Mouse (Mus musculus) erythroid progenitor cell, adult 5-6 weeks (primary cell): ENCODE results near the gene Trpc4ap. TPM values are rescaled to one million over a fixed set of nuclear protein-coding genes. Genes with fewer than 3 reads are reported as not detected.

ENCODE experiments used
- ATAC-seq: replicated peaks from 2 replicates; pipeline ENCODE4 v1.8.0; 2016; ENCODE audit warnings: moderate number of reproducible peaks, mild to moderate bottlenecking, moderate TSS enrichment, inconsistent platforms; ENCODE audit not compliant: poor library complexity, low FRiP score, severe bottlenecking
- total RNA-seq, 2 experiments: library from RNA; stranded (forward) in 1 of 2; stranded (reverse) in 1 of 2; fragments of 150-400 nt in 1 of 2; fragments of 186-747, 209-891 nt in 1 of 2; gene quantifications; 2 replicates each; pipeline versions ENCODE4 v1.2.3 to v1.2.4; 2015 to 2017; ENCODE audit warnings: low replicate concordance in 2 of 2

The Trpc4ap gene
- total RNA-seq, 2 experiments from 2014 or later, result 19.7 to 35.6 TPM

DNA sequence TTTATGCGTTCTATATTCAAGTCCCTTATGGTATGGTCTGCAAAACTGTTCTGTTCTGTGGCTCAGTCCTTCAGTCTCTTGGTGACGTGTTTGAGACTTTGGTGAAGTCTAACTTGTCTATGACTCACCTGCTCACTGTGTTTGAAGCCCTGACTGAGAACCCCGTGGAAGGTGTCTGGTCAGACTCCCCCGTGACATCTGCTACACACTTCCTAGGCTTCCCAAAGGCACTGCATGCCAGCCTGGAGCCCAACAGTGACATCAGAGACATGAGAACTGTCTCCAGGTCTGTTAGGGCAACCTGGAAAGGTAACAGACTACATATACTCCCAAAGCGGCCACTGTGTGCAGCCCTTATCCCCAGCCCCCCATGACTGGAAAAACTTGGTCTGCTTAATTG is 39.6 kb downstream of the Trpc4ap start:
- ATAC-seq, result no peak

DNA sequence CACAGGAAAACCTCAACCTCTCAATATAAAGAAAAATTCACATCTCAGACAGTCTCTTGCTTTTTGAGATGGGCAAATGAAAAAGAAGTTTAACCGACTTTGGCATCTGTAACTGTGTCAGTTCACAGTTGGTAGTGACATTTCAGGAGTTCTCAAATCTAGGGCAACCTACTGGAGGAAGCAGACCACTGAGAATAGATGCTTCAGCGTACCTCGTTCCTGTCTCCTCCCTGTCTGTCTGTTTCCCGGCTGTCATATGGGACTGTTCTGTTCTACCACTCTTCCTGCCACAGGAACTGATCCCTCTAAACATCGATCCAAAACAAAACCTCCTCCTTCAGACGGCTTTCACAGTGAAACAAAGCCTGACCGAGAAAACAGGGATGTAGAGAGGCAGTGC is 46.4 kb downstream of the Trpc4ap start:
- no peak for ATAC-seq

DNA sequence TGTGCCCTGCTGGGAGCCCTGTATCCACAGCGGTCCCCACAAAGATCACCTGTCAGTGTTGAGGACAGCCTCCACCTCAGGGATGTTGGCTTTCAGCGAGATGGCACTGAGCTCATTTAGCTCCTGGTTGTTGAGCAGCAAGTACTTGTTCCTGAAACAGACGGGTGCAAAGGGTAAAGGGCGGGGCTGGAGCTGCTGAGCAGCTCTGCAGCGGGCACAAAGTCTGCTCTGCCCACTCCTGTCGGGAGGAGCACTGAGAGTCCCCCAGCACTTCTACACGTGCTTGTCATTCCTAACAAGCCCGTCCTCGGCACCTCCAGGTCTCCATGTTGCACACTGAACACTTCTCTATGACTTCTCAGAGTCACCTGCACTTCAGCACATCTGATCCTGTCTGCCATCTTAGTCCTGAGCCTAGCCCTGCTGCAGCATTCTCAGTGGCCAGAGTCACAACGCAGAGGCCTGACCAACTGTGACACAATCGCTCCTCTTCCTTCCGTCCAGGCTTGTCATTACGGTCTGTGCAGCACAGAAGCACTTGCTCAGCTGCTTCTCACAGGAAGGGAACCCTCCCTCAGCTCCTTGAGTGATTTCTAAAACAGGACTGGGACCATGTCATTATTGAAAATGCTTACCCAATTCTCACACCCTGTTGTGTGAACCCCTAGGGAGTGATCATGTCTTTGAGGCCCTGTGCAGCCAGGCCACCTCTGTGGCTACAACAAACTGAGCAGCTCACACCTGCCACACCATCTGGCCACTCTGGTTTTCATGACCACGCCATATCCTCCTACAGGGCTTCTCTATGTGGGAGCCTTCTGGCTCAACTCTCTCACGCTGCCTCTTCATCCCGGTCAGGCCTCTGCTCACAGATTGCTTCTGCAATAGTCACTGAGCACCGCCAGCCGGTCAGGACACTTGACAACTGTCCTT is 50.4 kb downstream of the Trpc4ap start:
- ATAC-seq, result no peak

DNA sequence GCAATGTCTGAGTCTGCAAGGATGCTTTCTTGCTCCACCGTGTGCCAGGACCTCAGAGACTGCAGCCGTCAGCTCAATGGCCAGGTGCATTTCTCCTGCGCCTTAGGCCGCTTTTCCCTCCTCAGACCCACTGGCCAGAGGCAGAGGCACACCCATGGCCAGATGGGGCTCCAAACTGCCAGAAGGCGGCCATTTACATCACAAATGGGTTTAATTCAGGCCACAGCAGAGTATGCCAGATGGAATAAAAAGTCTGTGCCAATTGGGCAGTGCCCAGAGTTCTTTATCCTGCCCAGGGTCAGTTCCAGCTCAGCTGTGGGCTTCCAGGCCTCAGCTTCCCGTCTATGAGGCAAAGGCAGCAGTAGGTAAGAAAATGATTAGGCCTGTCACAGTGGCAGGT is 51.5 kb downstream of the Trpc4ap start:
- ATAC-seq, result no peak

DNA sequence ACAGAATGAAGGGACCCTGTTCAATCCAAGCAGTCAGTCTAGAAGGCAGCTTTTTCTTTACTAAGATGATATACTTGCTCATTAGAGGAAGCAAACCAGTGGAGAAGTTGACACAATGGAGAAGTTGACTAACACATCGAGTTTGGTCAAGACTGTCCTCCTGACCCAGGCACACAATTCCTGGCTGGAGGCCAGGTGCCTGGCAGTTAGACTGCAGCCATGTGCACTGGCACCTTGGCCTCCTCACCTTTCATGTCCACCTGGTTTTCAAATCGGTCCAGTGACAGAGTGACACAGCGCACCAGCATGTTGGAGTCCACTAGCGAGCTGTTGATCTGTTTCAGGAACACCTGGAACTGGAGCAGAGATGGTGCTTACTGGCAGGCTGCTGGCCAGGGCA is 54.8 kb downstream of the Trpc4ap start:
- ATAC-seq, result no peak

DNA sequence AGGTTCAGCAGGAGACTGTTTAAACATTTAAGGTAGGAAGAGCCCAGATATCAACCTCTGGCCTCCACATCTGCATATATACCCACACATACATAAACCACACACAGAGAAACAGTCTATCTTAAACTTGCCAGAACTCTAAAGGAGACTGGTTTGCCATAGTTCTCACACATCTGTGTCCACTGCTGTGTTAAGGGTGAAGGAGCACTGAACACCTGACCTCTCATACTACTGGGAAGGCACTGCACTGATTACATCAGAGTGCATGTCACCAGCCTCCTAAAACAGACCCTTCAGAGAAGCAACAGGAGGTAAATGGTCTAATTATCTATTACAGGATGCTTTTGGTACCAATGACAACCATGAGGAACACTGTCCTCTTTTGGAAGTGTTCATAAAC is 55.3 kb downstream of the Trpc4ap start:
- no peak for ATAC-seq

DNA sequence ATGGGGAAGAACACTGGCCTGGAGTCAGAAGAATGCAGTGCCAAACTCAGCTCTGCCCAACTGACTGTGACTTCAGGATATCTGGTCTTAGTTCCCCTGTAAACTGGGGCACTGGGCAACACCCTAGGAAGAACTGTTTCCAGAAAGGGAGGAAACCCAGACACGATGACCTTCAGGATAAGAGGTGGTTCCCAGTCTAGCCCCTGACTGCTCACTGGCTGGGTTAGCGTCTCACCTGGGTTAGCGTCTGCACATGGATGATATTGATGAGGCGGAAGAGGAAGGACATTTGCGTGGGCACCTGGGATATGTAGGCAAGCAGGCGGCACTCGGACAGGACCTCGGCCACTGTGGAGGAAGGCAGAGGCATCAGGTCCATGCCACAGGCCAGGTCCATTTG is 56.2 kb downstream of the Trpc4ap start:
- ATAC-seq, result no peak

DNA sequence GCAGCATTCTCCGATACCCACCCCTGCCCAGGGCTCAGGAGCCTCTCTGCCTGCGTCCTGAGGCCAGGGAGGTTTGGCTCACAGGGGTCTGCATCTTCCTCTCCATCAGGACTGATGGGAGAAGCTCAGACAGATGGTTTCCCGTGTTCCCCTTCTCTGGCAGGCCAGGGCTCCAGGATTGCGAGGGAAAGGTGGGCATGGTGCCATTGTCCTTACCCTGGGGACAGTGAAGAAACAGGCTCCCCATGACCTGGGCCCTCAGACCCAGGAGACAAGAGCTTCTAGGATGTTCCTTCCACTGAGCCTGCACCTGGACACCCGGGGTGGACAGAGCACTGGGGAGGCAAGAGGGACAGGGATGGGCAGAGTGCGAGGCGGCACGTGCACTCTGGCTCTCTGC is 57.6 kb downstream of the Trpc4ap start:
- no peak for ATAC-seq

DNA sequence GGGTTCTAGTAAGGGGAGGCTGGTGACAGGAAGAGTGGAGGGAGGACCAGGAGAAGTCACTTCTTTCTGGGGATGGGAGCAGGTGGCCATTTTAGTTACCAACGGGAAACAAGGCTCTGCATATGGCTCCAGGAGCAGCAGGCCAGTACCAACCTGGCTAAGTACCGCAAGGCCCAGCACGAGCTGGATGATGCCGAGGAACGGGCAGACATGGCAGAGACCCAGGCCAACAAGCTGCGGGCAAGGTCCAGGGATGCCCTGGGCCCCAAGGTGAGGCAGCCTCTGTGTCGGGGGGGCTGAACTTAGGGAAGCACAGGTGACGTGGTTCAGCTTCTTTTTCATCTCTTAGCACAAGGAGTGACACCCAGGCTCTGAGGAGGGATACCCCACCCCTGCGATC is 58.5 kb downstream of the Trpc4ap start:
- ATAC-seq, result no peak

DNA sequence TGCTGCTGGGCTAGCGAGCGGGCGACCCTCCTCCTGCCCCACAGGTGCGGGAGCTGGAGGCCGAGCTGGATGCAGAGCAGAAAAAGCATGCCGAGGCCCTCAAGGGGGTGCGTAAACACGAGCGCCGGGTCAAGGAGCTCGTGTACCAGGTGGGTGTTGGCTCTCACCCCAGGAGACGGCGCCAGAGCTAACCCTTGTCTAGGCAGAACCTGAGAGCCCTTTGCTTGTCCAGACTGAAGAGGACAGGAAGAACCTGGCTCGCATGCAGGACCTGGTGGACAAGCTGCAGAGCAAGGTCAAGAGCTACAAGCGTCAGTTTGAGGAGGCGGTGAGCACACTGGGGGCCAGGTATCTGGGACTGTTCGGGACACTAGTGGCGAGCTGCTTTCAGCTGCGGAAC is 59.1 kb downstream of the Trpc4ap start:
- no peak for ATAC-seq

DNA sequence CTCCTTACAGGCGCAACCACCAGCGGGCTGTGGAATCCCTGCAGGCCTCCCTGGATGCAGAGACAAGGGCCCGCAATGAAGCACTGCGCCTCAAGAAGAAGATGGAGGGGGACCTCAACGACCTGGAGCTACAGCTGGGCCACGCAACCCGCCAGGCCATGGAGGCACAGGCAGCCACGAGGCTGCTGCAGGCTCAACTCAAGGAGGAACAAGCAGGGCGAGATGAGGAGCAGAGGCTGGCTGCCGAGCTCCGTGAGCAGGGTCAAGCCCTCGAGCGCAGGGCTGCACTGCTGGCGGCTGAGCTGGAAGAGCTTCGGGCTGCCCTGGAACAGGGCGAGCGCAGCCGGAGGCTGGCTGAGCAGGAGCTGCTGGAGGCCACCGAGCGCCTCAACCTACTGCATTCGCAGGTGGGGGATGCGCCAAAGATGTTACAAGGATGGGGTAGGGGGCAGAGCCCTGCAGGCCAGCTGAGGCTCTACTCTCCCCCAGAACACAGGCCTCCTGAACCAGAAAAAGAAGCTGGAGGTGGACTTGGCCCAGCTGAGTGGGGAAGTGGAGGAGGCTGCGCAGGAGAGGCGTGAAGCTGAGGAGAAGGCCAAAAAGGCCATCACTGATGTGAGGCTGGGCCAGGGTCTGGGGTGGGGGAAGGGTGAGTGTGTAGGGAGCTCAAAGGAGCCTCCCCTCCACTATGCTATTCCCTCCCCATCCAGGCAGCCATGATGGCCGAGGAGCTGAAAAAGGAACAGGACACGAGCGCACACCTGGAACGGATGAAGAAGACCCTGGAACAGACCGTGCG is 59.8 kb downstream of the Trpc4ap start:
- ATAC-seq, result no peak

DNA sequence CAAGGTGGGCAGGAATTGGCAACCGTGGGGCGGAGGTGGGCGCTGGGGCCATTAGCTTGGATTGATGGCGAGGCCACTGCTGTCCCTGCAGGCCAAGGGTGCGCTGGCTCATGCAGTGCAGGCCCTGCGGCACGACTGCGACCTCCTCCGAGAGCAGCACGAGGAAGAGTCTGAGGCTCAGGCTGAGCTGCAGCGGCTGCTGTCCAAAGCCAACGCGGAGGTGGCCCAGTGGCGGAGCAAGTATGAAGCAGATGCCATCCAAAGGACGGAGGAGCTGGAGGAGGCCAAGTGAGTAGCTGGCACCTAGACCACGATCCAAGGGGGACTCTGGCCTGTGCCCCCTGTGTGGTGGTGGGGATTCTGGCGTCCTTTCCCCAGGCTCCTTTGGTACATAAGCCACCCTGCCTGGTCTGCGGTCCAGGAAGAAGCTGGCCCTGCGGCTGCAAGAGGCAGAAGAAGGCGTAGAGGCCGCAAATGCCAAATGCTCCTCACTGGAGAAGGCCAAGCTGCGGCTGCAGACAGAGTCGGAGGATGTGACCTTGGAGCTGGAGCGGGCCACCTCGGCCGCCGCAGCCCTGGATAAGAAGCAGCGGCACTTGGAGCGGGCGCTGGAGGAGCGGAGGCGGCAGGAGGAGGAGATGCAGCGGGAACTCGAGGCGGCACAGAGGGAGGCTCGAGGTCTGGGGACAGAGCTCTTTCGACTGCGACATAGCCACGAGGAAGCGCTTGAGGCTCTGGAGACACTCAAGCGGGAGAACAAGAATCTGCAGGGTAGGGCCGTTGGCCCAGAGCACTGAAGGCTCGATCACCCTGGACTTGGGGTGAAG is 61.4 kb downstream of the Trpc4ap start:
- ATAC-seq, result no peak

DNA sequence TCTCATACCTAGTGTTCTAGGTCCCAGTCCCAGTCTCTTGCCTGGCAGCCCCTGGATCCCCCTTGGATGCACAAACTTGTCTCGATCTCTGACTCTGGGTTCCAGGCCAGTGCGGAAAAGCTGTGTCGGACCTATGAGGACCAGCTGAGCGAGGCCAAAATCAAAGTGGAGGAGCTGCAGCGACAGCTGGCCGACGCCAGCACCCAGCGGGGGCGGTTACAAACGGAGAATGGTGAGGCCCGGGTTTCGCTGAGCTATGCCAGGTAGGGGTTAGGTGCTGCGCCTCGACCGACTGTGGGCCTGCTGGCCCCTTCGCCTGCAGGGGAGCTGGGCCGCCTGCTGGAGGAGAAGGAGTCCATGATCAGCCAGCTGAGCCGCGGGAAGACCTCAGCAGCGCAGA is 62.0 kb downstream of the Trpc4ap start:
- ATAC-seq, result no peak

DNA sequence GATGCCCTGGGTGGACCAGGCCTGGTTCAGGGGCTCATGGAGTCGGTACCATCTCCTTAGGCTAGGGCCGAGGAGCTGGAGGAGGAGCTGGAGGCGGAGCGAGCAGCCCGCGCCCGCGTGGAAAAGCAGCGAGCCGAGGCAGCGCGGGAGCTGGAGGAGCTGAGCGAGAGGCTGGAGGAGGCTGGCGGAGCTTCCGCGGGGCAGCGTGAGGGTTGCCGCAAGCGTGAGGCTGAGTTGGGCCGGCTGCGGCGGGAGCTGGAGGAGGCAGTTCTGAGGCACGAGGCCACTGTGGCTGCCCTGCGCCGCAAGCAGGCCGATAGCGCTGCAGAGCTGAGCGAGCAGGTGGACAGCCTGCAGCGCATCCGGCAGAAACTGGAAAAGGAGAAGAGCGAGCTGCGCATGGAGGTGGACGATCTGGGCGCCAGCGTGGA is 62.9 kb downstream of the Trpc4ap start:
- ATAC-seq, result no peak

DNA sequence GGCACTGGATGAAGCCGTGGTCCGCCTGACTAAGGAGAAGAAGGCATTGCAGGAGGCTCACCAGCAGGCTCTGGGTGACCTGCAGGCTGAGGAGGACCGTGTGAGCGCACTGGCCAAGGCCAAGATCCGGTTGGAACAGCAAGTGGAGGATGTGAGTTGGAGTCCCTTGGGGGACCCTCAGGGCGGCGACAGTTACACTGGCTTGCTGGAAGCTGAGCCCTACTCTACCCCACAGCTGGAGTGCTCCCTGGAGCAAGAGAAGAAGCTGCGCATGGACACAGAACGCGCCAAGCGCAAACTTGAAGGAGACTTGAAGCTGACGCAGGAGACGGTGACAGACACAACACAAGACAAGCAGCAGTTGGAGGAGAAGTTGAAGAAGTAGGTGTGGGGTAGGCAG is 63.7 kb downstream of the Trpc4ap start:
- ATAC-seq, result no peak

DNA sequence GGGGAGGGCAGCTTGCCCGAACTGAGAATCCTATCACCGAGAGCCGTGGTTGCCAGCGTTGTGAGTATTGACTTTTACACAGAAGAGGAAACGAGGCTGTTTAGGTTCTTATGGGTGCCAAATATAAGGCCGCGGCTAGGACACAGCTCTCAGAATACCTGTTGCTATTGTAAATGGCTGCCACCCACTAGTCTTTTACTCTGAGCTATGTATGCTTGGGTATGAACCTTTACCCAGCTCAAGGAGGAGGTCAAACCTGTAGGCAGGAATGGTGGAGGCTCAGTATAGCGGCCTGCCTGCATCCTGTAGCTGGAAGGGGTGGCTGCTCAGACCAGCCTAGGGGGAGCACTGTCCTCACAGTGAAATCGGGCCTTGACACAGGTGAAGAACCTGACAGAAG is 64.1 kb downstream of the Trpc4ap start:
- ATAC-seq, result no peak

DNA sequence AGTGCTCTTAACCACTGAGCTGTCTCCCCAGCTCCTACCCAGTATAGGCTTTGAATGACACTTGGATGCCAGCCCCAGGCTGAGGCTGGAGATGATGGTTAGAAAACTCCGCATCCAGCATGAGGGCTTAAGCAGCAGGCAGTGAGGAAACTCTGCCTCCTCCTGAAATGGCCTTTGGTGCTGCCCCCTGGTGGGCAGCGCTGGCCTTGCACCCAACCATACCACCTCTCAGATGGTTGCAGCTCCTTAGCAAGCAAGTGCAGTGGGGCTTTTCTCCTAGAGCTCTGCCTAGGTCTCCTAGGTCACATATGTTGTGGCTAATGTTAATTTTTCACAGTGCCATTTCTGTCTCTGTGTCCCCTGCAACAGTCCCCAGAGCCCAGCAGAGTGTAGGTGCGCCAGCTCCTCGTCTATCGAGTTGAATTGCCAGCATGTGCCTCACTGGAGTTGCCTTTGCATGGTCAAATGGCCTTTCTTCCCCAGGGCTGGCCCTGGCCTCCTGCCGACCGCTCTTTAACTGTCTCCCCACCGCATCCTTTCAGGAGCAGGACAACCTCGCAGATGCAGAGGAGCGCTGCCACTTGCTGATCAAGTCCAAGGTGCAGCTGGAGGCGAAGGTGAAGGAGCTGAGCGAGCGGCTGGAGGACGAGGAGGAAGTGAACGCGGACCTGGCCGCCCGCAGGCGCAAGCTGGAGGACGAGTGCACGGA is 65.0 kb downstream of the Trpc4ap start:
- peak; percentile 50 for ATAC-seq

DNA sequence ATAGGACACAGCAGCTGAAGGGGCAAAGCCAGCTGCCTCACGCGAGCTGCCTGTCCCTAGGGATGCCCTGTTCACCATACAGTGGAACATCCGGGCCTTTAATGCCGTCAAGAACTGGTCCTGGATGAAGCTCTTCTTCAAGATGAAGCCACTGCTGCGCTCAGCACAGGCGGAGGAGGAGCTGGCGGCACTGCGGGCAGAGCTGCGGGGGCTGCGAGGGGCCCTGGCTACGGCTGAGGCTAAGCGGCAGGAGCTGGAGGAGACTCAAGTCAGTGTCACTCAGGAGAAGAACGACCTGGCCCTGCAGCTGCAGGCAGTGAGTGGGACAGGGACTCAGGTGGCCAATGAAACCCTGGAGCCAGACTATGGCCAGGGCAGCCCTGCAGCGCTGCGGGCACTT is 65.9 kb downstream of the Trpc4ap start:
- ATAC-seq, result no peak

DNA sequence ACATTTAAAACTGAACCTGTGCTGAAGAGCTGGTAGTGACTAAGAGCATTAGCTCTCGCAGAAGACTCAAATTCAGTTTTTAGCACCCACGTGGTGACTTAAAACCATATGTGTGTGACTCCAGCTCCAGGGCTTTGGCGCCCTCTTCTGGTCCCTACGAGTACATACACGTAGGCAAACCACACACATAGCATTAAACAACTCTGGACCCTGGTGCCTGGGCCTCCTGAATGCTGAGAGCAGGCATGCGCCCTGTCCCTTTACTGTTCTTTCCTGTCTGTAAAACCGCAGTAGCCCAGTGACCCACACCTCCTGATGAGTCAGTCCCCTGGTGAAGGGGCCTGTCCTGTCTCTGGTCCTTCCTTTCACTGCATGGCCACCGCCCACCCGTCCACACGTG is 67.5 kb downstream of the Trpc4ap start:
- ATAC-seq, result peak; percentile 40; the same call in 1 of the 2 replicates

DNA sequence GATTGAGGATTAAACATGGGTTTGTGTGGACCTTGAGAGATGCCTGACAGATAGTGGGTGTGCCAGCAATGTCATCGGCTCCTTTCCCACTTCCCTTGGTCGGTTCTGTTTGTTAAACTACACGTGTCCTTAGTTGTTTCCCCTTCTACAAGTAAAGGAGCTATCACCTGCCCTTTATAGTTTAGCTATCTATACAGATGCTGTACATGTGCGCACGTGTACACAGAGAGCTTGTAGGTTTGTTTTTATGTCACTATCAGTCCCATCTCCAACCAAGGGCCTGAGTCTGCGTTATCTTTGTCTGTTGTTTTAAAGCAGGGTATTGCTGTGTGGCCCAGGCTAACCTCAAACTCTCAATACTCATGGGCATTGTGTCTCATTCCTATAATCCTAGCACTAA is 68.2 kb downstream of the Trpc4ap start:
- no peak for ATAC-seq
